Mouse (Mus musculus) hindbrain, postnatal 0 days (tissue): ENCODE results near the gene Syngr1. TPM values are rescaled to one million over a fixed set of nuclear protein-coding genes. Genes with fewer than 3 reads are reported as not detected.

ENCODE experiments used
- ATAC-seq: fragments of 200-750 bp; cut with Nextera tagmentation; 2 replicates; pipeline ENCODE4 v1.8.0; 2017; ENCODE audit warnings: mild to moderate bottlenecking, moderate TSS enrichment, moderate library complexity
- DNase-seq: peaks from one replicate; pipeline ENCODE4 v3.0.0-alpha.2; 2015; ENCODE audit warnings: low spot score
- H3K27ac ChIP-seq: fragments of 300-500 bp; sonication (generic); 2 replicates; pipeline ENCODE4 v1.5.1; 2014; ENCODE audit warnings: mild to moderate bottlenecking
- H3K27me3 ChIP-seq: fragments of 300-500 bp; sonication (generic); 2 replicates; pipeline ENCODE4 v1.6.1; 2014; ENCODE audit warnings: low read length, mixed read lengths; ENCODE audit not compliant: insufficient read depth
- H3K36me3 ChIP-seq: fragments of 300-500 bp; sonication (generic); 2 replicates; pipeline ENCODE4 v1.6.1; 2014; ENCODE audit warnings: low read length, mixed read lengths; ENCODE audit not compliant: insufficient read depth
- H3K4me1 ChIP-seq: fragments of 300-500 bp; sonication (generic); 2 replicates; pipeline ENCODE4 v1.6.1; 2014; ENCODE audit warnings: antibody characterized with exemption, low read length, mixed read lengths; ENCODE audit not compliant: insufficient read depth
- H3K4me2 ChIP-seq: fragments of 300-500 bp; sonication (generic); 2 replicates; pipeline ENCODE4 v1.6.1; 2014; ENCODE audit warnings: low read depth, mild to moderate bottlenecking, low read length, moderate library complexity, mixed read lengths
- H3K4me3 ChIP-seq: fragments of 300-500 bp; sonication (generic); 2 replicates; pipeline ENCODE4 v1.5.1; 2014; ENCODE audit warnings: low read length
- H3K9ac ChIP-seq: fragments of 300-500 bp; sonication (generic); replicated peaks from 2 replicates; pipeline ENCODE4 v1.6.1; 2014; ENCODE audit warnings: mild to moderate bottlenecking, low read length, moderate library complexity, mixed read lengths
- H3K9me3 ChIP-seq: fragments of 300-500 bp; sonication (generic); 2 replicates; pipeline ENCODE4 v1.6.1; 2016; ENCODE audit warnings: low read length, mixed read lengths
- CTCF ChIP-seq: IDR thresholded peaks from 2 replicates; pipeline ENCODE4 v1.5.1; 2016; ENCODE audit warnings: antibody characterized with exemption, control low read depth, low read depth
- WGBS: fragments of 180-500 bp; shearing (Covaris S2); extraction: QIAGEN DNeasy Blood & Tissue Kit; methylation state at CpG from one replicate; pipeline ENCODE4 v1.1.7; 2014; 5-methylcytosine and 5-hydroxymethylcytosine counted together
- polyA plus RNA-seq: library from polyadenylated mRNA; unstranded; fragments of >200 nt; fragmentation: Nextera tagmentation; extraction: Ambion mirVana; gene quantifications from 2 replicates; pipeline ENCODE4 v1.2.1, GENCODE M21; 2015
- total RNA-seq: library from RNA; depleted of rRNA; stranded (reverse); fragments of >200 nt; gene quantifications from 2 replicates; pipeline ENCODE4 v1.2.3, GENCODE M21; 2014

Syngr1 gene
- total and polyA plus RNA-seq, 2 experiments from 2014 or later, result 78.6 to 155 TPM

- no peak for TF ChIP-seq CTCF
- Histone ChIP-seq H3K27me3 (no peaks in the 10 kb centered on the region), H3K9me3 (no peaks in the 10 kb centered on the region), H3K4me3 (peak overlapping the region; percentile 75; the same call in 1 of the 2 replicates), H3K36me3 (no peaks in the 10 kb centered on the region), H3K4me2 (peak overlapping the region; percentile 71), H3K27ac (0 out of 2 replicates have a peak overlapping the region, but pooled peaks have one; percentile 99), H3K4me1 (peaks cover 14% of the 10 kb centered on the region), H3K9ac (no peak overlapping the region; the same call in 1 of the 2 replicates)
- DNase-seq (no peak), ATAC-seq (no peak)
- WGBS, result 78% methylated on average over 9 of the region's 9 CpGs
Observed at GRCm38 (mm10) chr15:80132452-80132851, 41.3 kb downstream of the Syngr1 start.

- Histone ChIP-seq H3K27me3 (no peaks in the 10 kb centered on the region), H3K4me1 (peaks cover 15% of the 10 kb centered on the region), H3K27ac (peak within 1 kb of the TSS; percentile 99), H3K9ac (peak within 1 kb of the TSS; percentile 79), H3K4me3 (peak within 1 kb of the TSS; percentile 75), H3K9me3 (no peaks in the 10 kb centered on the region), H3K4me2 (peak within 1 kb of the TSS; percentile 71), H3K36me3 (no peaks in the 10 kb centered on the region)
- WGBS, result under 1% methylated on average over 53 of the region's 59 CpGs
- DNase-seq, result peak; percentile 98
- peak; percentile 96 for ATAC-seq
- peak; percentile 75 for TF ChIP-seq CTCF
Observed at GRCm38 (mm10) chr15:80132993-80133586, 42.0 kb downstream of the Syngr1 start, which contains the start of gene Tab1. TSS of gene Tab1 (plus strand) at chr15:80133127.

GRCm38 (mm10) chr15:80133682-80134449 lies 42.7 kb downstream of the Syngr1 start:
- no peak for DNase-seq
- Histone ChIP-seq H3K27ac (peak overlapping the region; percentile 99), H3K27me3 (no peaks in the 10 kb centered on the region), H3K36me3 (no peaks in the 10 kb centered on the region), H3K4me2 (peak overlapping the region; percentile 71), H3K9me3 (no peaks in the 10 kb centered on the region), H3K4me1 (peaks cover 15% of the 10 kb centered on the region), H3K9ac (peak overlapping the region; percentile 79), H3K4me3 (peak overlapping the region; percentile 75)
- TF ChIP-seq CTCF, result no peak
- 13% methylated on average over 14 of the region's 14 CpGs for WGBS
- peak; percentile 4; the same call in 1 of the 2 replicates for ATAC-seq

- Histone ChIP-seq H3K9me3 (no peaks in the 10 kb centered on the region), H3K36me3 (no peaks in the 10 kb centered on the region), H3K4me3 (peak overlapping the region; percentile 75), H3K9ac (peak overlapping the region; percentile 79), H3K4me2 (peak overlapping the region; percentile 71), H3K27ac (peak overlapping the region; percentile 99), H3K27me3 (no peaks in the 10 kb centered on the region), H3K4me1 (peaks cover 15% of the 10 kb centered on the region)
- no peak for ATAC-seq
- TF ChIP-seq CTCF, result no peak
- 49% methylated on average over 9 of the region's 9 CpGs for WGBS
- no peak for DNase-seq
Observed at GRCm38 (mm10) chr15:80134450-80134847, 43.3 kb downstream of the Syngr1 start.

GRCm38 (mm10) chr15:80135499-80135898 lies 44.4 kb downstream of the Syngr1 start:
- H3K36me3 ChIP-seq, result no peaks in the 10 kb centered on the region
- no peak overlapping the region for H3K9ac ChIP-seq
- WGBS, result 91% methylated on average over 2 of the region's 2 CpGs

GRCm38 (mm10) chr15:80136645-80137044 lies 45.5 kb downstream of the Syngr1 start:
- WGBS, result 95% methylated on average over 3 of the region's 3 CpGs
- no peak overlapping the region for H3K9ac ChIP-seq
- no peak for TF ChIP-seq CTCF
- H3K4me2 ChIP-seq, result no peak overlapping the region
- no peak for DNase-seq
- ATAC-seq, result no peak
- no peak overlapping the region for H3K4me3 ChIP-seq
- peaks cover 15% of the 10 kb centered on the region for H3K4me1 ChIP-seq
- no peaks in the 10 kb centered on the region for H3K27me3 ChIP-seq
- 0 out of 2 replicates have a peak, but pooled peaks cover 3% of the 10 kb centered on the region for H3K36me3 ChIP-seq
- H3K9me3 ChIP-seq, result no peaks in the 10 kb centered on the region
- H3K27ac ChIP-seq, result no peak overlapping the region

More at GRCm38 (mm10) chr15:80135499-80135898, 44.4 kb downstream of the Syngr1 start:
- ATAC-seq (no peak), DNase-seq (no peak)
- no peak for TF ChIP-seq CTCF
- Histone ChIP-seq H3K4me2 (no peak overlapping the region), H3K4me1 (peaks cover 15% of the 10 kb centered on the region), H3K27me3 (no peaks in the 10 kb centered on the region), H3K27ac (no peak overlapping the region), H3K9me3 (no peaks in the 10 kb centered on the region), H3K4me3 (no peak overlapping the region)
